Mouse (Mus musculus) liver, embryonic 11.5 days (tissue): ENCODE measurements around the gene Rnf113a2. TPM values are rescaled to one million over a fixed set of nuclear protein-coding genes. Genes with fewer than 3 reads are reported as not detected.
A peak's percentile ranks its signal among the peaks of the same experiment; 100 is the strongest.

ENCODE experiments used
- ATAC-seq: fragments of 200-750 bp; cut with Nextera tagmentation; replicated peaks from 2 replicates; pipeline ENCODE4 v1.8.0; 2017; ENCODE audit warnings: moderate number of reproducible peaks, mild to moderate bottlenecking, moderate TSS enrichment, moderate library complexity; ENCODE audit not compliant: low FRiP score
- DNase-seq: peaks from one replicate; pipeline ENCODE4 v3.0.0-alpha.2; 2017; ENCODE audit warnings: low spot score
- H3K27ac ChIP-seq: fragments of 300-500 bp; sonication (generic); 2 replicates; pipeline ENCODE4 v1.5.1; 2014; ENCODE audit warnings: mild to moderate bottlenecking, low read depth, low read length, control low read depth
- H3K27me3 ChIP-seq: fragments of 300-500 bp; sonication (generic); replicated peaks from 2 replicates; pipeline ENCODE4 v1.6.1; 2014; ENCODE audit warnings: low read length, mixed read lengths; ENCODE audit not compliant: control insufficient read depth, insufficient read depth
- H3K36me3 ChIP-seq: fragments of 300-500 bp; sonication (generic); 2 replicates; pipeline ENCODE4 v1.6.1; 2014; ENCODE audit warnings: mild to moderate bottlenecking, low read length, moderate library complexity, mixed read lengths; ENCODE audit not compliant: control insufficient read depth, insufficient read depth
- H3K4me1 ChIP-seq: fragments of 300-500 bp; sonication (generic); replicated peaks from 2 replicates; pipeline ENCODE4 v1.6.1; 2014; ENCODE audit warnings: low read length, mixed read lengths; ENCODE audit not compliant: control insufficient read depth, insufficient read depth
- H3K4me2 ChIP-seq: fragments of 300-500 bp; sonication (generic); 2 replicates; pipeline ENCODE4 v1.6.1; 2014; ENCODE audit warnings: mild to moderate bottlenecking, control low read depth, moderate library complexity
- H3K4me3 ChIP-seq: fragments of 300-500 bp; sonication (generic); 2 replicates; pipeline ENCODE4 v1.5.1; 2014; ENCODE audit warnings: low read depth, low read length, control low read depth
- H3K9ac ChIP-seq: fragments of 300-500 bp; sonication (generic); 2 replicates; pipeline ENCODE4 v1.6.1; 2014; ENCODE audit warnings: low read depth, low read length, control low read depth
- H3K9me3 ChIP-seq: fragments of 300-500 bp; sonication (generic); 2 replicates; pipeline ENCODE4 v1.6.1; 2016; ENCODE audit warnings: low read length, inconsistent platforms, mixed read lengths; ENCODE audit not compliant: control insufficient read depth
- WGBS: fragments of 180-500 bp; shearing (Covaris S2); extraction: QIAGEN DNeasy Blood & Tissue Kit; methylation state at CpG from one replicate; pipeline ENCODE4 v1.1.7; 2014; 5-methylcytosine and 5-hydroxymethylcytosine counted together
- polyA plus RNA-seq: library from polyadenylated mRNA; unstranded; fragments of >200 nt; fragmentation: Nextera tagmentation; extraction: Ambion mirVana; gene quantifications from 2 replicates; pipeline ENCODE4 v1.2.1, GENCODE M21; 2014

Rnf113a2 gene
- polyA plus RNA-seq, 1 experiment from 2014 or later, result 25.6 TPM

DNA sequence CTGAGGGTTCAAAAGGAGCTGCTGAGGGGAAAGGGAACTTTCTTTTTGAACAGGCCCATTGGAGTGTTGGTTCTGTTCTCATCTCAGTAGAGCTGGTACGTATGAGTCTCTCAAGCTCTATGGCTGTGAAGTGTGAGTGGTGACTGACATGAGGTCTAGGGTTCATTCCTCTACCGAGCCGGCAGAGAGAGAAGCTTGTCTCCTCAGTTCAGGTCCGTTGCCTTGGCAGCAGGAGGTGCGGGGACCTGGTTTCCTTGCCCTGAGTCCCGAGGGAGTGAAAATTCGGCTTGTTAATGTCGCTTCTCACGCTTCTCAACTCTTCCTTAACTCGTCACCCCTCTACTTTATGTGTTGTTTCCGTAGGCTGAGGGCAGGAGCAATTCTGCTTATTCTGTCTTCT is 34.8 kb downstream of the Rnf113a2 start:
- 4% methylated on average over 11 of the region's 11 CpGs for WGBS
- DNase-seq, result no peak
- Histone ChIP-seq H3K4me2 (peak overlapping the region; percentile 82), H3K9me3 (no peaks in the 10 kb centered on the region), H3K36me3 (no peaks in the 10 kb centered on the region), H3K4me1 (peaks cover 16% of the 10 kb centered on the region), H3K9ac (peak overlapping the region; percentile 85), H3K27me3 (no peaks in the 10 kb centered on the region), H3K27ac (peak overlapping the region; percentile 70), H3K4me3 (peak overlapping the region; percentile 88)
- no peak for ATAC-seq

GRCm38 (mm10) chr12:84456911-84457310 is 39.9 kb downstream of the Rnf113a2 start:
- ATAC-seq (no peak), DNase-seq (no peak)
- peaks cover 13% of the 10 kb centered on the region for H3K4me1 ChIP-seq
- no peak overlapping the region for H3K4me2 ChIP-seq
- H3K36me3 ChIP-seq, result peaks cover 25% of the 10 kb centered on the region
- H3K4me3 ChIP-seq, result no peak overlapping the region
- H3K27ac ChIP-seq, result no peak overlapping the region
- 92% methylated on average over 3 of the region's 3 CpGs for WGBS
- no peak overlapping the region for H3K9ac ChIP-seq
- peaks cover 2% of the 10 kb centered on the region; the same call in 1 of the 2 replicates for H3K9me3 ChIP-seq
- no peaks in the 10 kb centered on the region for H3K27me3 ChIP-seq

GRCm38 (mm10) chr12:84459845-84460244 is 42.8 kb downstream of the Rnf113a2 start:
- Histone ChIP-seq H3K4me1 (no peaks in the 10 kb centered on the region), H3K36me3 (peaks cover 29% of the 10 kb centered on the region), H3K27me3 (no peaks in the 10 kb centered on the region), H3K9ac (no peak overlapping the region), H3K27ac (no peak overlapping the region), H3K4me2 (no peak overlapping the region), H3K9me3 (peaks cover 2% of the 10 kb centered on the region; the same call in 1 of the 2 replicates), H3K4me3 (no peak overlapping the region)
- DNase-seq (no peak), ATAC-seq (no peak)
- 64% methylated on average over 1 of the region's 1 CpGs for WGBS

- H3K36me3 ChIP-seq, result peaks cover 29% of the 10 kb centered on the region
- H3K27me3 ChIP-seq, result no peaks in the 10 kb centered on the region
- H3K9ac ChIP-seq, result no peak overlapping the region
- H3K4me1 ChIP-seq, result no peaks in the 10 kb centered on the region
- DNase-seq, result no peak
- H3K4me2 ChIP-seq, result no peak overlapping the region
- 89% methylated on average over 5 of the region's 5 CpGs for WGBS
- H3K4me3 ChIP-seq, result no peak overlapping the region
- no peak overlapping the region for H3K27ac ChIP-seq
- ATAC-seq, result no peak
- H3K9me3 ChIP-seq, result peaks cover 2% of the 10 kb centered on the region; the same call in 1 of the 2 replicates
Measured at GRCm38 (mm10) chr12:84461416-84461815, 44.4 kb downstream of the Rnf113a2 start.

DNA sequence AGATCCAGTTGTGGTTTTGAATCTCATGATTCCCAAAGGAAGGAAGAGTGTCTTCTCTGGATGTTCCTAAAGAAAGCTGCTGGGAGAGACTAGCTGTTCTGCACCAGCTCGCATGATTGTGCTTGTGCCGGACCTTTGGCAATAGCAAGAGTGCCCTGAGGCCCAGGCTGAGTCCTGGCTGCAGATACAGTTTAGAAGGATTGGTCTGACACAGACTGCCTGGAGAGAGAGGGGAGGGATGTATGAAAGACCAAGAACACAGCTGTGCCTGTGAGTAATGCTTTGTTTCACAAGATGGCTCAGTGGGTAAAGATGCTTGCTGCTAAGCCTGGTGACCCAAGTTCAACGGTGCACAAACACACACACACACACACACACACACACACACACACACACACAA is 45.9 kb downstream of the Rnf113a2 start:
- no peak overlapping the region for H3K27ac ChIP-seq
- H3K9ac ChIP-seq, result no peak overlapping the region
- WGBS, result 85% methylated on average over 3 of the region's 3 CpGs
- H3K36me3 ChIP-seq, result peaks cover 21% of the 10 kb centered on the region
- ATAC-seq (no peak), DNase-seq (no peak)
- no peaks in the 10 kb centered on the region for H3K27me3 ChIP-seq
- no peaks in the 10 kb centered on the region for H3K4me1 ChIP-seq
- H3K9me3 ChIP-seq, result peaks cover 2% of the 10 kb centered on the region; the same call in 1 of the 2 replicates
- H3K4me2 ChIP-seq, result no peak overlapping the region
- no peak overlapping the region for H3K4me3 ChIP-seq

Other genes starting within 250 kb of the Rnf113a2 start
- 12.6 and 13.4 TPM in 2 replicates for gene Elmsan1, start 198.3 kb upstream of the Rnf113a2 start, polyA plus RNA-seq
- 39.5 and 51.2 TPM in 2 replicates for gene Ptgr2, start 132.0 kb upstream of the Rnf113a2 start, polyA plus RNA-seq
- 78.1 and 79.5 TPM in 2 replicates for gene Zfp410, start 100.3 kb upstream of the Rnf113a2 start, polyA plus RNA-seq
- gene Coq6, start 55.5 kb upstream of the Rnf113a2 start, polyA plus RNA-seq, result 43.6 and 51.7 TPM in 2 replicates
- 4.7 and 4.9 TPM in 2 replicates for gene Fam161b, start 55.4 kb upstream of the Rnf113a2 start, polyA plus RNA-seq
- 14.0 and 14.1 TPM in 2 replicates for gene Entpd5, start 8.2 kb upstream of the Rnf113a2 start, polyA plus RNA-seq
- gene Bbof1, start 8.1 kb upstream of the Rnf113a2 start, polyA plus RNA-seq, result 1.0 TPM in 2 replicates
- gene Aldh6a1, start 33.8 kb downstream of the Rnf113a2 start, polyA plus RNA-seq, result 21.5 and 25.7 TPM in 2 replicates
- 20.2 and 21.7 TPM in 2 replicates for gene Lin52, start 34.2 kb downstream of the Rnf113a2 start, polyA plus RNA-seq
- not detected in 2 replicates for gene Vsx2, start 152.6 kb downstream of the Rnf113a2 start, polyA plus RNA-seq
- 8.2 and 9.5 TPM in 2 replicates for gene Abcd4, start 200.2 kb downstream of the Rnf113a2 start, polyA plus RNA-seq
- gene Vrtn, start 223.8 kb downstream of the Rnf113a2 start, polyA plus RNA-seq, result not detected in 2 replicates